28 mouse cellular contexts compared by ENCODE assay signal in the genomic region with DNA sequence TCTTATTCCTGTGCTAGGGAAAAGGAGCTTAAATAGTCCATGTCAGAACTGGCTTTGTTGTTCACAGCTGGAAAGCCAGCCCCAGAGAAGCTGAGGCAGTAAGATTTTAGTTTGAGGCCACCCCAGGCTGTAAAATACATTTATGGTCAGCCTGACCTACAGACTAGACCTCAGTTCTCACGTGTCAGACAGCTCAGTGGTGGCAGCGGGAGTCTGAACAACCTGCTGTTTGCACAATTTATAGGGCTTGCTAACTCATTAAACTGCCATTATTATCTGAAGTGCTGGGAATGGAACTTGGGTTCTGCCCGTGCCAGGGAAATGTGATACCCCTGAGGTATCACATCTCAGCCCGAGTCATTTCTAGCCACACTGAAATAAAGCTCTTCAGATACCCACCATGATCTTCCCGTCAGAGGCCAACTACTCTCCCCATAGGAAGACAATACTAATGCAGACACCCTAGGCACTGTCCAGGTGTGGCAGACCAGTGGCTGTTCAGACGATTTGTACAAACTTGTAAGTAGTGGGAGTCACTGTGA. TPM values are rescaled to one million over a fixed set of nuclear protein-coding genes. Genes with fewer than 3 reads are reported as not detected.
"Had no signal": no experiment of that assay in that cellular context is flagged by ENCODE, and none has a peak within 500 bp of the region (broad histone marks: within the 10 kb centered on the region; RNA-seq: fewer than 3 reads in every experiment).

No protein-coding gene starts in this region.

- H3K27me3 ChIP-seq: limb, embryonic 13.5 days; midbrain, embryonic 13.5 days; neural tube, embryonic 13.5 days; stomach, embryonic 15.5 days had no signal

- ATAC-seq: liver, postnatal 0 days; lung, postnatal 0 days; midbrain, embryonic 13.5 days; midbrain, embryonic 16.5 days had no signal

- H3K4me3 ChIP-seq: left cerebral cortex, adult 2 months; limb, embryonic 13.5 days; midbrain, embryonic 10.5 days; midbrain, embryonic 13.5 days; myocyte; neural tube, embryonic 13.5 days; stomach, embryonic 15.5 days had no signal

- H3K4me2 ChIP-seq: limb, embryonic 13.5 days; lung, embryonic 14.5 days; midbrain, embryonic 13.5 days; neural tube, embryonic 13.5 days; stomach, embryonic 15.5 days had no signal

- H3K4me1 ChIP-seq: midbrain, embryonic 10.5 days; stomach, embryonic 15.5 days had no signal

- DNase-seq: kidney, adult 18-20 months; kidney, postnatal 14 days; layer of hippocampus, postnatal 36 days; liver, postnatal 0 days; lung, embryonic 14.5 days; retina, postnatal 1 day; right cerebral cortex, postnatal 25 days; spleen, adult 18-20 months; thymus, postnatal 25 days had no signal

- H3K9me3 ChIP-seq: limb, embryonic 13.5 days; midbrain, embryonic 10.5 days; midbrain, embryonic 13.5 days; neural tube, embryonic 13.5 days; stomach, embryonic 15.5 days had no signal

- H3K27ac ChIP-seq: left cerebral cortex, adult 2 months; limb, embryonic 13.5 days; liver, embryonic 14.5 days; macrophage; midbrain, embryonic 10.5 days; midbrain, embryonic 13.5 days; neural tube, embryonic 13.5 days; stomach, embryonic 15.5 days had no signal

- H3K9ac ChIP-seq: limb, embryonic 13.5 days; liver, embryonic 14.5 days; liver, postnatal 0 days; lung, embryonic 14.5 days; midbrain, embryonic 13.5 days; neural tube, embryonic 13.5 days; stomach, embryonic 15.5 days had no signal

RNA-seq across cellular contexts. Expression of a gene that starts 36.4 kb away (rescaled TPM):
- total RNA-seq: layer of hippocampus, adult 8-10 months; layer of hippocampus, postnatal 10 days; layer of hippocampus, postnatal 36 days; left cerebral cortex, adult 2 months; left cerebral cortex, postnatal 10 days; left cerebral cortex, postnatal 36 days; liver, adult 2 months; megakaryocyte, adult 5-6 weeks; monocyte, adult 5-6 weeks; neutrophil, adult 5-6 weeks had no signal
- polyA plus RNA-seq: limb, embryonic 13.5 days; liver, embryonic 14.5 days; liver, postnatal 0 days; lung, embryonic 14.5 days; macrophage; midbrain, embryonic 10.5 days; midbrain, embryonic 13.5 days; neural tube, embryonic 13.5 days; stomach, embryonic 15.5 days had no signal
